Mouse (Mus musculus): ENCODE data around the gene Gfm1. TPM values are rescaled to one million over a fixed set of nuclear protein-coding genes. Genes with fewer than 3 reads are reported as not detected.

Gene Gfm1
- polyA plus RNA-seq, 1 experiment: 42.1 TPM

DNA sequence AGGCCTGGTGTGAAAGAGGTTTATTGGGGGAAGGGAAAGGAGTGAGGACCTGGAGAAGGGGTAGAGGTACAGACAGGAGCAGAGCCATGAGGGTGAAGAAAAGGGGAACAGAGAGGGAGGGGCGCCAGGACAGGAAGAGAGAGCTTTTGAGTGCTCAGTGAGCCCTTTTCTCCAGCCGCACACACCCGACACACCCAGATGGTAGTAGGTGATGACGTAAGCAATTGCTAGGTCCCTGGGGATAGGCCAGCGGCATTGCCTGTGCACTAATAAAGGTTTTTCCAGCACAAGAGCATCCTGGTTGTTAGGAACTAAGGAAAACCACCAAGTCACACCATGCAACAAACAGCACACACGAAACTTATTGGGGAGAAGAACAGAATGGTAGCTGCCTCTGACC, 94.9 kb downstream of the Gfm1 start:
- Histone ChIP-seq H3K79me2 (ENCODE audit: control insufficient read depth, insufficient read depth) (no peaks in the 10 kb centered on the region), H3K27me3 (ENCODE audit: control insufficient read depth, insufficient read depth, insufficient read length) (no peaks in the 10 kb centered on the region), H3K4me2 (ENCODE audit: low read depth) (no peak overlapping the region), H3ac (ENCODE audit: control insufficient read depth, insufficient read length) (no peak overlapping the region), H3K4me3 (no peak overlapping the region), H3K36me3 (ENCODE audit: control insufficient read depth, insufficient read depth) (no peaks in the 10 kb centered on the region)
- TF ChIP-seq MAX (IDR thresholded peaks at IDR 0.05; ENCODE audit: low read depth): no peak
- no peak for TF ChIP-seq POLR2AphosphoS2 (IDR thresholded peaks at IDR 0.05; ENCODE audit: insufficient read length, low read depth)
- no peak for TF ChIP-seq CEBPB (IDR thresholded peaks at IDR 0.05; ENCODE audit: insufficient read depth, poor library complexity, severe bottlenecking)
- no peak for TF ChIP-seq POLR2A (IDR thresholded peaks at IDR 0.05; ENCODE audit: insufficient read length, low read depth)
- no peak for TF ChIP-seq SRF (IDR thresholded peaks at IDR 0.05; ENCODE audit: control insufficient read depth, insufficient read length, low read depth)
- no peak for TF ChIP-seq TCF12 (IDR thresholded peaks at IDR 0.05; ENCODE audit: insufficient read depth, poor library complexity, severe bottlenecking)
- TF ChIP-seq MYOD1 (IDR thresholded peaks at IDR 0.05; ENCODE audit: control insufficient read depth in 1 of 3, insufficient read length in 2 of 3, low read depth in 2 of 3): no peak
- no peak for TF ChIP-seq E2F4 (IDR thresholded peaks at IDR 0.05; ENCODE audit: insufficient read depth)

Other genes starting within 250 kb of the Gfm1 start
- gene Mlf1, start 56.0 kb upstream of the Gfm1 start, polyA plus RNA-seq (2012; fragmentation: generic; extraction: Trizol): 1.7 TPM
- not detected for gene Gm17402, start 54.9 kb upstream of the Gfm1 start, polyA plus RNA-seq (2012; fragmentation: generic; extraction: Trizol)
- gene Lxn, start 33.8 kb downstream of the Gfm1 start, polyA plus RNA-seq (2012; fragmentation: generic; extraction: Trizol): 14.5 TPM
- gene Rarres1, start 85.4 kb downstream of the Gfm1 start, polyA plus RNA-seq (2012; fragmentation: generic; extraction: Trizol): not detected
- gene Mfsd1, start 152.6 kb downstream of the Gfm1 start, polyA plus RNA-seq (2012; fragmentation: generic; extraction: Trizol): 44.4 TPM